Mouse (Mus musculus) lung, postnatal 0 days (tissue): Measurements from ENCODE around the gene Rgs6.

Experiments used
- CTCF ChIP-seq: IDR thresholded peaks from 2 replicates; pipeline ENCODE4 v1.5.1; 2016; ENCODE audit warnings: antibody characterized with exemption, mild to moderate bottlenecking
- EP300 ChIP-seq: IDR thresholded peaks from 2 replicates; pipeline ENCODE4 v1.6.1; 2016; ENCODE audit warnings: antibody characterized with exemption, mild to moderate bottlenecking, control low read depth

- TF ChIP-seq CTCF (peak; percentile 51), EP300 (no peak)
These were observed 438.9 kb downstream of the Rgs6 start for GRCm38 (mm10) chr12:83026985-83027384.
